Mouse (Mus musculus) T-helper 1 cell (primary cell): Measurements from ENCODE around the gene Vps52.

Experiments used
- in situ Hi-C: fragments of 300-600 bp; cut with MboI, MseI; formaldehyde crosslinking; loops from one replicate; pipeline ENCODE4 v1.15.1; 2025; ENCODE audit warnings: high pct_unique_total_duplicates

Vps52 gene

GRCm38 (mm10) chr17:33920282-33921097 lies 35.1 kb upstream of the Vps52 start:
- in situ Hi-C loops = no loop called here

DNA sequence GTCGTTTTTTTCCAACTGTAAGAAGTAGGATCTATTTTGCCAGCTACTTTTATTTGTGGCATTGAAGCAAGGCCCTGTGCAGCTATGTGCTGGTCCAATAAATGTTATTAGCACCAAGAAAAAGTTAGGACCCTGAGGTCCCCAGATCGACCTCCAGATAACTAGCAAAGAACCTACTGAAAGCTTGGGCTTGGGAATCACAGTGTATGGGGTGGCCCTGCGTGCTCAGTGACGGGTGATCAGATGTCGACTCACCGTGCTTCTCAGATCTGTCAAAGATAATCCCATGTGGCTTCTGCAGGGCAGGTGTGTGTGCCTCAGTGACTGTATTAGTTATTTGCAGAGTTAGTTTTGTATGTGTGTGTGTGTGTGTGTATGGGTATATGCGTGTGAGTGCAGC lies 34.3 kb upstream of the Vps52 start:
- in situ Hi-C loops = no loop called here

DNA sequence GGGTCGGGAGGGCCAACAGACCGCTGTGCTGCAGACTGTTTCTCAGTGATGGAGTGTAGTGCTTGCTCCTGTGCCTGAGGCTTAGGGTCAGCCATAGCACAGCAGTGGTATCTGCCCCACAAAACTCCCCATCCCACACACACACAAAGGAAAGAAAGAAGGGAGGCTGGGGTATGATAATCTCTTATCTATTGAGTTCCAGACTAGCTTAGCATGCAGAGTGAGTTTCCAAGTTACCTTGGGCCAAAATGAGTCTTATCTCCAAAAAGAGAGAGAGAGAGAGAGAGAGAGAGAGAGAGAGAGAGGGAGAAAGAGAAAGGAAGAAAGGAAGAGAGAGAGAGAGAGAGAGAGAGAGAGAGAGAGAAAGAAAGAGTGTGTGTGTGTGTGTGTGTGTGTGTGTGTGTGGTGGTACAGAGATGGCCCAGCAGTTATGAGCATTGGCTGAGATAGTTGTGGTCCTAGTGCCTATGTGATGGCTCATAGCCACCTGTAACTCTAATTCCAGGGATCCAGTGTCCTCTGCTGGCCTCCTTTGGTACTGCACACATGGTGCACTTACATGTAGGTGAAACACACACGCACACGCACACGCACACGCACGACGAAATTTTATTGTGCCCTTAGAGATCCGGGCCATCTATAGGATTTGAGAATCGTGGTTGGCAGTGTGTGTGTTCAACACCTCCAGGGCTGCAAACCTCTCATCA lies 30.9 kb upstream of the Vps52 start:
- in situ Hi-C loops = no loop called here

DNA sequence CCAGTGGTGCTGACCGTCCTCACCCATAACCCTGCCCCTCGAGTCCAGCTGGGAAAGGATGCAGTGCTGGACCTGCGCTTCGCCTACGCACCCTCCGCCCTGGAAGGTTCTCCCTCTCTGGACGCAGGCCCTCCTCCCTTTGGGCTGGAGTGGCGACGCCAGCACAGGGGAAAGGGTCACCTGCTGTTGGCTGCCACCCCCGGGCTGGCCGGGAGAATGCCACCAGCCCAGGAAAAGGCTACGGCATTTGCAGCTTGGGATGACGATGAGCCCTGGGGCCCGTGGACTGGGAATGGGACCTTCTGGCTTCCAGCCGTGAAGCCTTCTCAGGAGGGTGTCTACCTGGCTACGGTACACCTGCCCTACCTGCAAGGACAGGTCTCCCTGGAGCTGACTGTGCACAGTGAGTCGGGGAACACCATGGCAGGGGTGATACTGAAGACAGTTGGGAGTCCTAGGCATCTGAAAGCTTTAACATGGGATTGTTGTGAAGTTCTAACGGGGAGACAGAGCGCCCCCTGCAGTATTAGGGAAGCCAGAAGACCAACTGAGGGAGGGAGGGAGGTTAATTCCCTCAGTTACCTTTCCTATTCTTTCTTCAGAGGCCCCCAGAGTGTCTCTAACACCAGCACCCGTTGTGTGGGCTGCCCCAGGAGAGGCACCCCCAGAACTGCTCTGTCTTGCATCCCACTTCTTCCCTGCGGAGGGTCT lies 30.1 kb upstream of the Vps52 start:
- in situ Hi-C loops = no loop called here

DNA sequence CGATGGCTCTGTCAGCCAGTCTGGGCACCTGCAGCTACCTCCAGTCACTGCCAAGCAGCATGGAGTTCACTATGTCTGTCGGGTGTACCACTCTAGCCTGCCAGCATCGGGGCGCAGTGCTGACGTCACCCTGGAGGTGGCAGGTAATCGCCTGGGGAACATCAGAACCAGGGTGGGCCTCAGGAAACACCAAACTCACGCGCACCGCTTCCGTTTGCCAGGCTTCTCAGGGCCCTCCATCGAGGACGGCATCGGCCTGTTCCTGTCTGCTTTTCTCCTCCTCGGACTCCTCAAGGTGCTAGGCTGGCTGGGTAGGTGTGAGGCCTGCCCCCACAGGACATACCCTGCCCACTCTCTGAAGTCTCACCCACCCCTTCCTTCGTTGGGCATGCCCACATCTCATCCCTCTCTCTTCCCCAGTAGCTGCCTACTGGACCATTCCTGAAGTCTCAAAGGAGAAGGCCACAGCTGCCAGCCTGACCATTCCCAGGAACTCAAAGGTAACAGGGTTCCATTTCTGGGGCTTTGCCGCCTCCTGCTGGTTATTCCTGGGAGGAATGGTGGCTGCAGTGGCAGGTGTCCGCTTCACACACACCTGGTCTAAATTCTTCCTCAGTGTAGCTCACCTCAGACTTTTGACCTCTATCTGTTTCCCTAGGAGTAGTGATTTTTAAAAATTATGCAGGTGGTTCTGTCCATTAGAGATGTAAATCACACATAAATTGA lies 29.2 kb upstream of the Vps52 start:
- in situ Hi-C loops = no loop called here

GRCm38 (mm10) chr17:33928251-33928947 lies 27.2 kb upstream of the Vps52 start:
- in situ Hi-C loops = no loop called here

DNA sequence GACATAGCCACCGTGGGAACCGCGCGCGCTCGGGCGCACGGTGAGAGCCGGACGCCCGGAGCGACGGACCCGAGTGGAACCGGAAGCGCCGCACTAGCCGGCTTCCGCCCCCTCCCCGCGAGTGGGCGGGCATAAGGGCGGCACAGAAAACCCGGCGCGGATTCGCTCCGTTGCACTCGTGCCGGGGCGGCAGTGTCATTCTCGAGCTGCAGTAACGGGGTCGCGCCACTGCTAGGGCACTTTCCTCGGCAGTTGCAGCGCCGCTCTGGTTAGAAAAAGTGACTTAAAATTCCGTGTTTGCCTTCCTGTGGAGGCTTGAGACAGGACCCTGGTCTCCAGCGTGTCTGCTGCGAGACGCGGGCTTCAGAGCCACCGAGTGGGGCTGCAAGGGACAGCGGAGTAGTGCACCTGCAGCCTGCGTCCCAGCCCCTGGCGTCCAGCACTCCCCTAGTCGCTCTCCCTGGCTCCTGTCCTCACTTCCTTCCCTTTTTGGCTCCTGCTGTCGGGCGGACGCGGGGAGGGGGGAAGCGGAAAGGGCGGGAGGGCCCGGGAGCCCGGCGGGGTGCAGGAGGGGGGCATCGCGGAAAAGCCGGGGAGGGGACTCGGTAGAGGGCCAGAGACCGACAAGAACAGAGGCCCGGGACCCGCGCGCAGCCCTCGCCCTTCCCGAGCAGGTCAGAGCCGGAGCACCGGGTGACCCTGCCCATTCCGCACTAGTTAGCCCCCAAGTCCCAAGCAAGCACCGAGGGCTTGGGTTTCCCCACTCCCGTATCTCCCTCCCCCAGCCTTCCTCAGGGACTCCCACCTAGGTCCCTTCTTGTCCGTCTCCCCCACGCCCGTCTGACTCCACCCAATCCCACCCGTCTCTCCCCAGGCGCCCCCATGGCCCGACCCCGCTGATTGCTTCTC lies 26.0 kb upstream of the Vps52 start, which contains the start of gene Rgl2:
Gene Rgl2, plus strand, starts transcription at position 173 of the 909 bp plus-strand sequence.
- in situ Hi-C loops = no loop called here

GRCm38 (mm10) chr17:33930280-33931158 lies 25.1 kb upstream of the Vps52 start:
- in situ Hi-C loops = no loop called here

DNA sequence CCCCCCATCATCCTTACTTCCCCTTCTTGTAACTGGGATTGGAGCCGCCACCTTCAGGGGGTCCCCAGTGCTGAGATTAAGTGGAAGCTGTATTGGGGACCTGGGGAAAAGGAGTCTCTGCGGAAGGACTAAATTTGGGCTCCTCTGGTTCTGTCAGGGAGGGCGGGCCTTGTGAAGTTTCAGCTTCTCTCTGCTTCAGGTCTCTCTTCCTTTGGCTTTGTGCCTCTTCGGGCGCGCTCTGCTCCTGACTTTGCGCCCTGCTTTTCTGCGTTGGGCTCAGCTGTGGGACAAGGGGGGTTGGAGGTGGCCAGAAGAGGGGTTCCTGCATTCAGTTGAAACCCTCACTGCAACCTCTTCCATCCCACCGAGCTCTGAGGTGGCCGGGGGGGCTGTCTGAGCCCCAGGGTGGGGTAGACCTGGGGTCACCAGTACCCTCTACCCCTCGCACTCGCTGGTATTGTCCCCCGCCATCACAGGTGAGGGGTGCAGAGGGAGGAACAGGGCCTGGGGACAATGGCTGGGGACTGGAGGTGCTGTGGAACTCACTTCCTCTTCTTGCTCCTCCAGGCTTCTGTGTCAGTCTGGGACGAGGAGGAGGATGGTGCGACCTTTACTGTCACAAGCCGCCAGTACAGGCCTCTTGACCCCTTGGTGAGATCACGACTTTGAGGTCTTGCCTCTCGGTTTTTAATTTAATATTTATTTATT lies 24.3 kb upstream of the Vps52 start:
- in situ Hi-C loops = no loop called here

- in situ Hi-C loops = no loop called here
These were observed 23.7 kb upstream of the Vps52 start for GRCm38 (mm10) chr17:33931947-33932346.

GRCm38 (mm10) chr17:33932448-33932847 lies 23.2 kb upstream of the Vps52 start:
- in situ Hi-C loops = no loop called here

DNA sequence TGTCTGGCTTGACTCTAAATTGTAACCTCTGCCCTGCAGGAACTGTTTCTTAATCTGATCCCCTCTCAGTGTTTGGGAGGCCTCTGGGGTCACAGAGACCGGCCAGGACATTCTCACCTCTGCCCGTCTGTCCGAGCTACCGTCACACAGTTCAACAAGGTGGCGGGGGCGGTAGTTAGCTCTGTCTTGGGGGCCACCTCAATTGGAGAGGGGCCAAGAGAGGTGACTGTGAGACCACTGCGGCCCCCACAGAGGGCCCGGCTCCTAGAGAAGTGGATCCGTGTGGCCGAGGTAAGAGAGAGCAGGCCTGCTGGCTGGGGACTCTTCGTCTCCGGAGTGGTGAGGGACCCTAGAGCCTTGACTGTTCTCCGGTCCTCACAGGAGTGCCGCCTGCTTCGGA lies 22.6 kb upstream of the Vps52 start:
- in situ Hi-C loops = no loop called here

DNA sequence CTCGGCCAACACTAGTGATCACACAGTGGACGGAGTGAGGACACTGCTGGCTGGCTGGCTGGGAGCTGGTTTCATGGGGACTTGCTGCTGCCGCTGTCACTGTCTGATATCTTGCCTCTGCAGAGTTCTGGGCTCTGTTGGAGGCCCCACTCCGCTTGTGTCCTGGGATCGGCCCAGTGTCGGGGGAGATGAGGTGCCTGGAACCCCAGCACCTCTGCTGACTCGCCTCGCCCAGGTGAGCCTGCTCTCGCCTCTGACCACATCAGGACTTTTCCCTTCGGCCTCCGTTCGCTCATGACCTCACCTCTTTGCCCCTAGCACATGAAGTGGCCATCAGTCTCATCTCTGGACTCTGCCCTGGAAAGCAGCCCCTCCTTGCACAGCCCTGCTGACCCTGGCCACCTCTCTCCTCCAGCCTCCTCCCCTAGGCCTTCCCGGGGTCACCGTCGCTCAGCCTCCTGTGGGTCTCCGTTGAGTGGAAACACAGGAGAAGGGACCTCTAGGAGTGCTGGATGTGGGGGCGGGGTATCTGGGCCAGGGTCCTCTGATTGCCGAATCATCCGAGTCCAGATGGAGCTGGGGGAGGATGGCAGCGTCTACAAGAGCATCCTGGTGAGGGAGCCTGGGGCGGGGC lies 20.1 kb upstream of the Vps52 start:
- in situ Hi-C loops = no loop called here

DNA sequence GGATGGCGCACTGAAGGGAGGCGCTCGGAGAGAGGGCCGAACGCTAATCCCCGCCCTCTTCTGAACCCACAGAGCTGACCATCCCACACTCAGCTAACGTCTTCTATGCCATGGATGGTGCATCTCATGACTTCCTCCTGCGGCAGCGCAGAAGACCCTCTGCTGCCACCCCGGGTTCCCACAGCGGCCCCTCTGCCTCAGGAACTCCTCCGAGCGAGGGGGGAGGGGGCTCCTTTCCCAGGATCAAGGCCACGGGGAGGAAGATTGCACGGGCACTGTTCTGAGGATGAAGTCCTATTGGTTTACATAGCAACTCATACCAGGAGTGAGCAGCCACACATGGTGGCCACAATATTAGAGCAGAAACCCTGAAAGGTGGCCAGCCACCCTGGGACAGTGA lies 18.6 kb upstream of the Vps52 start:
- in situ Hi-C loops = no loop called here

- in situ Hi-C loops = no loop called here
These were observed 16.8 kb upstream of the Vps52 start for GRCm38 (mm10) chr17:33938783-33939182.

GRCm38 (mm10) chr17:33940206-33940805 lies 15.3 kb upstream of the Vps52 start, which contains the start of the genes Pfdn6 and Wdr46:
Gene Pfdn6, minus strand, starts transcription at chr17:33940343.
Gene Wdr46, plus strand, starts transcription at chr17:33940660.
- in situ Hi-C loops = no loop called here

GRCm38 (mm10) chr17:33940981-33941380 lies 14.6 kb upstream of the Vps52 start:
- in situ Hi-C loops = no loop called here
